Mouse (Mus musculus): ENCODE measurements around the gene Olfr125.

DNA sequence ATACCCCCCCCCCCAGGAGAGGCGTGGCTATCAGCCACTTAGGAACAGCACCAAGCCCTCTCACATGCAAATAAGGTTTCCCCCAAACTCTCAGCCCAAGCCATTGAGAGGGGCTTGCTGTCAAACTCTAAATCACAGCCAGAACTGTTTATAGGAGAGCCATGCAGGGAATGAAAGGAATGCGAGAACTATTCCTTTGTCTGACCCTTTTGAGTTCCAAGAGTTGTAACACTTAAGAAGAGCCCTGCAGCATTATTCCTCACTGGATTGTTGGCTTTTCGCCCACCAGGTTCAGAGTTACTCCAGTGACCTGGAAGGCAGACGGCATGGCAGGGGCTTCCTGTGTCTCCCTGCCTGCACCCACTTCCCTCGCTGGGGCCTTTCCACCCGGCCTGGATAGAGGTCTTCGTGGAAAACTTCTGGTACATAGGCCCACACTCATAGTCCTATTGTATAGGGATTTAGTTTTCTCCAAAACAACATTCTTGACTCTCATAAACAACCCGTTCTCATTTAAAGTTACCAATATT, 37.0 kb downstream of the Olfr125 start:
- TF ChIP-seq EP300 (IDR thresholded peaks at IDR 0.05; ENCODE audit: low read depth in 1 of 2, low read length in 2 of 2) (no peak), POLR2AphosphoS2 (IDR thresholded peaks at IDR 0.05; ENCODE audit: low read length) (no peak), POLR2A (IDR thresholded peaks at IDR 0.05; ENCODE audit: control insufficient read depth in 1 of 2, insufficient read depth in 1 of 2, low read depth in 1 of 2, low read length in 2 of 2, poor library complexity in 1 of 2) (no peak), TAL1 (IDR thresholded peaks at IDR 0.05; ENCODE audit: low read length) (no peak), CTCF (IDR thresholded peaks at IDR 0.05 in 2 of 3, conservative IDR thresholded peaks at IDR 0.05 in 1 of 3; ENCODE audit: control insufficient read depth in 1 of 3, insufficient read depth in 1 of 3, low read depth in 2 of 3, low read length in 3 of 3, poor library complexity in 1 of 3, severe bottlenecking in 1 of 3) (no peak), RAD21 (IDR thresholded peaks at IDR 0.05; ENCODE audit: low read depth, low read length) (no peak), JUND (IDR thresholded peaks at IDR 0.05; ENCODE audit: low read depth, low read length) (no peak), GATA1 (IDR thresholded peaks at IDR 0.05; ENCODE audit: low read depth, low read length) (no peak), TCF12 (IDR thresholded peaks at IDR 0.05; ENCODE audit: low read depth, low read length) (no peak), ZMIZ1 (IDR thresholded peaks at IDR 0.05; ENCODE audit: low read depth, low read length) (no peak)
